Mouse (Mus musculus): ENCODE measurements around the gene Ralbp1. TPM values are rescaled to one million over a fixed set of nuclear protein-coding genes. Genes with fewer than 3 reads are reported as not detected.

The Ralbp1 gene
- 15.5 and 16.6 TPM in 2 replicates for polyA plus RNA-seq (2012; rRNA removed)

GRCm38 (mm10) chr17:65885697-65886529 is at the start of gene Ralbp1:
TSS of gene Ralbp1 (minus strand) at chr17:65885798.

Other genes with a start within 250 kb of the Ralbp1 start
- gene Txndc2, start 243.6 kb downstream of the Ralbp1 start, polyA plus RNA-seq (2012; rRNA removed): not detected in 2 replicates
- gene Rab31, start 113.0 kb downstream of the Ralbp1 start, polyA plus RNA-seq (2012; rRNA removed): 2.5 and 3.3 TPM in 2 replicates
- 10.3 and 11.7 TPM in 2 replicates for gene Ppp4r1, start 103.2 kb downstream of the Ralbp1 start, polyA plus RNA-seq (2012; rRNA removed)
- gene Twsg1, start 65.4 kb upstream of the Ralbp1 start, polyA plus RNA-seq (2012; rRNA removed): 8.4 TPM in 2 replicates
- gene Ankrd12, start 191.3 kb upstream of the Ralbp1 start, polyA plus RNA-seq (2012; rRNA removed): 2.4 and 2.9 TPM in 2 replicates
- 60.4 and 66.5 TPM in 2 replicates for gene Ndufv2, start 215.8 kb upstream of the Ralbp1 start, polyA plus RNA-seq (2012; rRNA removed)
- 11.4 and 12.6 TPM in 2 replicates for gene Washc1, start 225.7 kb upstream of the Ralbp1 start, polyA plus RNA-seq (2012; rRNA removed)
- gene Ddx11, start 237.7 kb upstream of the Ralbp1 start, polyA plus RNA-seq (2012; rRNA removed): 6.5 and 7.4 TPM in 2 replicates

All from liver, embryonic 14 days (tissue).